Mouse (Mus musculus) left cerebral cortex, postnatal 10 days (tissue): ENCODE data around the gene Serinc5. TPM values are rescaled to one million over a fixed set of nuclear protein-coding genes. Genes with fewer than 3 reads are reported as not detected.

Source experiments
- DNase-seq, 2 experiments: peaks; one replicate each; pipeline ENCODE4 v3.0.0; 2021 to 2022; ENCODE audit warnings: low spot score in 2 of 2, mixed read lengths in 1 of 2; ENCODE audit errors: extremely low spot score in 1 of 2
- intact Hi-C: fragments of 180-260 bp; cut with DNase I; formaldehyde crosslinking; loops from one replicate; pipeline ENCODE4 v1.15.1; 2025
- total RNA-seq, 2 experiments: library from RNA; stranded (reverse); gene quantifications; 2 replicates each; pipeline ENCODE4 v1.2.3; 2021

Gene Serinc5
- total RNA-seq, 2 experiments from 2014 or later, result 48.0 to 55.7 TPM

DNA sequence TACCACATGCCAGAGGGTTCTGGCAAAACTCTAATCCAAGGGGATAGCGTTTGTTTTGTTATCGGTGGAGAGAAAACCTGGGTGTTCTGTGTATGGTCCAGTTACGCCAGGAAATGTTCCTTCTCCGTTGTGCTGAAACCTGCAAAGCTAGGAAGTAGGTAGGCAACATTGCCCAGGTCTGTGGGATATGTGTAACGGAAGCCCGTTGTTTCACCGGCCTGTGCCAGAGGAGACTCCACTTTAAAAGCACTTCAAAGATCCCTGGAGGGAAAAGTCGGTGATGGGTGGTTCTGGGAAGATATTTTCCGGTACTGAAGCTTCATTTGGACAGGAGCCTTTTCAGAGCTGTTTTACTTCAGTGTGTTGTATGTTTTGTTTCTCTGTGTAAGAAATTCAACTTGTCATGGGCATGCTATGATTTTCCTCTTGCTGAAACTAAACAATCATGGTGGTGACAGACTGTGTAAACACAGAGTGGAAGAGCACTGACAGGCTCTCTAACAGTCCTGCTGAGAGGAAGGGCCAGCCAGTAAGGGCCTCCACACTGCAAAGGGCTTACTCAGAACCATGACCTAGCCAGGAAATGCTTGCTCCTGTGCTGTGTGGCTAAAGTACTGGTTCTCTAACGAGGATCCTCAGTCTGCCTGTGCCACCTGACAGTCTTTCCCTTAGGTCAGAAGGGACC, 83.1 kb downstream of the Serinc5 start:
- intact Hi-C loops, result no loop called here
- no peak for DNase-seq

DNA sequence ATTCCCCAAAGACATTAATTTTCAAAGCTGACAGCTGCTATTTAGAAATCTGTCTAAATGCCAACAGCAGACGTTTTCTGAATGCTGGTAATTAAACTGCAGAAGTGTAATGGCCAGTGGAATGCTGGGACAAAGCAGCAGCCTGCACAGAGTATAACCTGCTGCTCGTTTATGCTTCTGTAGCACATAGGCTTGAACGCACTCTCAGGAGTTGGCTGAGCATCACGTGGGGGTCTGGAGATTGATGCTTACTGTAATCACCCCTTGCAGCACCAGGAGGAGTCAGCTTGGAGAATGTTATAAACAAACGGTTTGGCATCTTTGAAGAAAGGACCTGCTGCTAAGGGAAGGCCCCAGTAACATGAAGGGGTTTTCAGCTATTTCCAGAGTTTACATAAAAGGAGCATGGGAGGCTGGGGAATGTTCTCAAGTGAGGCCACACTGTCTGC, 85.6 kb downstream of the Serinc5 start:
- intact Hi-C loops, result no loop called here
- DNase-seq, result no peak

DNA sequence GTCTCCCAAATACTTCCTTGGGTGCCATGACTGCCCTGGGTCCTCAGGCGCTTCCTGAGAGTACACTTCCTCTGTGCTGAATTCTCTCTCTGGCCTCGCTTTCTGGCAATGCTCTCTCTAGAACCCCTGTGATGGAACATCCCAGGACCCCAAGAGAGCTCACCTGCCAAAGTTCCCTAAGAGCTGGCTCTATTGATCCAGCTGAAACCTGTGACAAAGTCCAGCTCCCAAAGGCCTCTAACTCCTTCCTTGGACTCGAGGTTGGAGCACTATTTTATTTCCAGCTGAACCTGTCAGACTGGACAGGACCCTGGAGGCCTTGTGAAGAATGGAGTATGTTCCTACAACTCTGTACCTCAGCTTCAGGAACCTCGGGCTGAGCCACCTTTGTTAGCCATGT, 86.2 kb downstream of the Serinc5 start:
- DNase-seq, result no peak
- intact Hi-C loops, result no loop called here

DNA sequence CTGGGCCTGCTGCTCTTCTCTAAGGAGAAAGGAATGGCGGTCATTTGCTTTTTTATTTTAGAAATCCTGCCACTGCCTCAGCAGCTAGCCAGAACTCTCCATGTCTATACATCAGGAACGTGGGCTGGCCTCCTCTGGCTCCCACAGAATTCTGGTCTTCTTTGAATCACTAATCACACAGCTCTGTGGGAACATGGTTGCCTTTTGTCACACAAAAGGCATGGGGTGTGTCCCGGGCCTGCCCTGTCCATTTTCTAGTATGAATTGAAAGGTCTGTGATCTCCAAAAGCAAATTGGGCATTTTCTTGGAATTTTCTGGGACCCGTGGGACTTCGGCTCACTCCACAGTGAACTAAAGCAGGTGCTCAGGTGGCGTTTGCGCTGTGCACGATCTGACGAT, 87.9 kb downstream of the Serinc5 start:
- no peak for DNase-seq
- intact Hi-C loops, result no loop called here

DNA sequence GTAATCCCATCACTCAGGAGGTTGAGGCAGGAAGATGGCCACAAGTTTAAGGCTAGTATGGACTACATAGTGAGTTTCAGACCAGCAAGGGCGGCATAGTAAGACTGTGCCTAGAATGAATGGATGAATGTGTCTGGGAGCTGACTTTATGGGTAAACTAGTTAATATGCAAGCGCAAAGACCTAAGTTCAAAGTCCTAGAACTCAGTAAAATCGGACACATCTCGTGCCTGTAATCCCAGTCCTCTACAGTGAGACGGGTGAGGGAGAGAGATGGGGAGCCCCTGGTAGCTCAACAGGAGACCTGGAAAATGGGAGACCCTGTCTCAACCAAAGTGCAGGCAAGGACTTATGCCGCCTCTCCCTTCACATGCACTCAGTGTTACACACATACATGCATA, 88.5 kb downstream of the Serinc5 start:
- DNase-seq, result no peak
- intact Hi-C loops, result no loop called here

DNA sequence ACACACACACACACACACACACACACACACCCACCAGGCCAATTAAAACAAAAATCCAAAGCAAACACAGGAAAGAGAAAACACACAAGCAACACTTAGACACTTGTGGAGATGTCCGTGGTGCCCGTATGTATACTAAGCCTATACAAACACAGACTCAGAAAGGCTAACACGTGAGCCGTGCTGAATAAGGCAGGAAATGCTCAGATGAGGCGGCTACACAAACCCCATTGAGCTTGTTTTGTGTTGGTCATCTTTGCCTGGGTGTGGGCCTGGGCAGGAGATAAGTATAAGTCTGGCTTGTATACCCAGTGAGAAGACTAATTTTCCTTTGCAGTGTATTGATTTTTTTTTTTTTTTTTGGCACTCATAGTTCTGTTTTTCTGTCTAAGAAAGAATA, 91.1 kb downstream of the Serinc5 start:
- intact Hi-C loops, result no loop called here
- no peak for DNase-seq

DNA sequence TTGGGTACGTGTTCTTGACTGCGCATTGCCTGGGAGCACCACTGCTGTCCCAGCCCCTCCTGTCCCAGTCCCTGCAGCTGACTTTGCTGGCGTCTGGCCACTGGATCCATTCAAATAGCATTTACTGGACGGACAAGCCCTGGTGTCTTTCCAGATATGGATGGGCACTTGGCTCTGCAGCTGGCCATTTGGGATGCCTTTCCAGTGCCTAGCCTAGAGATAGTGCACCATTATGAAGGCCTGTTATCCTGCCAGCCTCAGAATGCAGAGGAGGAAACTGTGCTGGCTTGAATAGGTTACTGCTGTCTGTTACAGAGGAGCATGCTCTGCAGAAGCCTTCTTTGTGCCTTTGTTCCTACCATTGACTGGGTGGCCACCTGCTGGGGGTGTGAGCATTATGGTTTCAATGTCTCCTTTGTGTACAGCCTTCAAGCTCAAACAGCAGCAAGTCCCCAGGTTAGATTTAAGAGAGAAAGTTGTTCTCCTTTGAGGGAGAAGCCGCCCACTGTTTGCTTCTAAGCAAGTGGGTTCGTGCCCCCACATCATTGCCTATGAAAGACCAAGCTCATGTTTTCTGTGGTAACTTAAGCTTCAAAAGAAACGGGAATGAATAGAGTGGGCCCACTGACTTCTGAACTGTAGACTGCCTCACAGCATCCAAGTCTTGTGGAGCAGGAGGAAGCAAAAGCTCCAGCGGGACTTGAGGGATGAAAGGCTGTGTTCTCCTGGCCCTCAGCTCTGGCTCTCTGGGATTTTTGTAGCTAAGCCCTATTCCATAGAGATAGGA, 92.5 kb downstream of the Serinc5 start:
- intact Hi-C loops, result no loop called here
- peak; percentile 67 to 72 for DNase-seq

DNA sequence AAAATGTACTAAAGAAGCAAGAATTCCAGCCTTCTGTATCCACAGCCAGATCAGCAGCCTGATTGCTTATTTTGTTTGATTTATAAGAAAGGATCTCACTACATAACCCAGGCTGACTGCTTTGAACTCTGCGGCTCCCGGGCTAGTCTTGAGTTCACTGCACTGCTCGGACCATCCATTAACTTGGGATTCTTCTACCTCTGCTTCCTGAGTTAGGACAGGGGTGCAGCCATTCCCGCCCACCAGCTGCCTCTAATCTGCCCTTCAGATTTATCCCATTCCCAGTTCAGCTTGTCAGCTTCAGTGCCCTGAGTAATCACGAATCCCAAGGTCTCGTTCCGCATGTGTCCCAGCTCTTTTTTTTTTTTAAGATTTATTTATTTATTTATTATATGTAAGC, 93.3 kb downstream of the Serinc5 start:
- no peak for DNase-seq
- intact Hi-C loops, result no loop called here

DNA sequence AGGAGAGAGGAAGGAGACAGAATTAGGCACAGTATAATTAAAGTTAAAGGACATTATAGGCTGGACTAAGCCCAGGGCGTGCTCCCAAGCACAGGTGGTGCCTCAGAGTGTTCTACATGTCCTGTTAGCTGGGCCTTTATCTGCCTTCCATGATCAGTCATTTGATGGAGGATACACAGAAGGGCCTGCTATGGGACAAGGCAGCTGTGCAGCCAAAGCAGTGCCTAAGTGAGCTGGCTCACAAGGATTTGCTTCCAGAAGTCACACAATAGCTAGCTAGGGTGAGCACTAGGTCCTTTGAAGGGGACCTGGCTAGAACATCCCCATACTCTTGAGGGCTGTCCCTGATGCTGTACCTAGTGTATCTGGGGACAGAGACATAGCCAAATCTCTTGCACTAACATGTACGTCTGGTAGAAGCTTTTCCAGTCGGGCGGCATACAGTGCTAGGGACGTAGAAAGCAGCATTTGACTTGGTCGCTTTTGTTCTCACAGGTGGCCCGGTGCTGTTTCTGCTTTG, 94.2 kb downstream of the Serinc5 start:
- no peak for DNase-seq
- intact Hi-C loops, result no loop called here

DNA sequence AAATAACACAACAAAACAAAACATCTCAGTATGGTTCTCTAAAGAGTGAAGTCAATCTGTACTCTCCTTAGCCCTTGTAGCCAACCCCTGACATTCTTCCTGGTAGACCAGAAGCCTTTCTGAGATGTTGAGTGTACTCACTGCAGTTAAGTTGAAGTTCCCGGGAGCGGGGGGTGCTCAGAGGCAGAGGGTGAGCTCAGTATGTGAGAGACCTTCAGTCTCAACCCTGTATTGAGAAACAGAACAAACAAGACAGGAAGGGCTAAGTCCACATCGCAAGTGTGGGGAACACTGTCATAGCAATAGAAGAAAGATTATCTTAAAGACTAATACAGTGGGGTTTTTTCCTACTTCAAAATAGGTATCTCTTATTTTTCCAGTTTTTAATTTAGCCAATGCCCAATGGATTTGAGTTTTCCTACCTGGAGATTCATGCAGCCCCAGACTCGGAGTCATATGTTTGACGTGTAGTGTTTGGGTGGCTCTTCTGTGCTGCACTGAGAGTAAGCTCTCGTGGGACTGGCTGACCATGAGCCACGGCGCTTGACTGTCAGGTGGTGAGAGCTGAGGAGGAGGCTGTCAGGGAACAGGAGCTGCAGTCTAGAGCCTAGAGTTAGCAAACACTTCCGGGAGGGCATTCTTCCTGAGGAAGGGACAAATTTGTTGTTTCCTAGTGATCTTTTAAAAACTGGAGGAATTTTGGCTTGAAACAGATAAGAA, 95.6 kb downstream of the Serinc5 start:
- intact Hi-C loops, result no loop called here
- no peak for DNase-seq

DNA sequence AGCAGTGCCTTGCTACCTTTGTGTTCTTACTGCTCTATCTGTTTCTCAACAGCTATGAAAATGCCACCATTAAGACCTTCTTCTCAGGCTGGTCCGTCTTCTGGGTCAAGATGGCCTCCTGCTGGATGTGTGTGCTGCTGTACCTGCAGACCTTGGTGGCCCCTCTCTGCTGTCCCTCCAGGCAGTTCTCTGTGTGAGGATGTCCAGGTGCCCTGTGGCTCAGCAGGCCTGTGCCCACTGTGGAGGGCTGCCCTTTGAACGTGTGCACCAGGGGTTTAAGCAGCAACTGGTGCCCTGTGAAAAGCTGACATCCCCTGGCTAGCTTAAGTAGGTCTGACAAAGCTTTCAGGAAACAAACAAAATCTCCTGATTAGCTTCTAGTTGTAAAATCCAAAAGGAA, 97.0 kb downstream of the Serinc5 start:
- intact Hi-C loops, result no loop called here
- no peak for DNase-seq

DNA sequence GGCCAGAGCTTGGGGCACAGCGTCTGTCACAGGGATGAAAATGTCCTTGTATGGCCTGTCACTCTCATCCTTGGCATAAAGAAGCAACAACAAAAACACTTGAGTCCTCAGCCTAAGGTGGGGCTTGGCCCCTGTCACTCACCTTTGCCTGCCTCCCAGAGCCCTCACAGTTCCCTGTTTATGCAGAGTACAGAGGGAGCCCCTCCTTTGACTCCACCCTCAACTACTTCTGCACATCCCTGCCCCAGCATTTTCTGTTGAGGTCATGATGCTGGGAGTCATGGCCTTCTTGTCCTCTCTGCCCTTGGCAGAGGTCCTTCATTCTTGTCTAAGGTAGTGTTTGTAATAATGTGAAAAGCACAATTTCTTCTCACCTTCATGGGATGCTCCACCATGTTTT, 97.6 kb downstream of the Serinc5 start:
- no peak for DNase-seq
- intact Hi-C loops, result no loop called here

DNA sequence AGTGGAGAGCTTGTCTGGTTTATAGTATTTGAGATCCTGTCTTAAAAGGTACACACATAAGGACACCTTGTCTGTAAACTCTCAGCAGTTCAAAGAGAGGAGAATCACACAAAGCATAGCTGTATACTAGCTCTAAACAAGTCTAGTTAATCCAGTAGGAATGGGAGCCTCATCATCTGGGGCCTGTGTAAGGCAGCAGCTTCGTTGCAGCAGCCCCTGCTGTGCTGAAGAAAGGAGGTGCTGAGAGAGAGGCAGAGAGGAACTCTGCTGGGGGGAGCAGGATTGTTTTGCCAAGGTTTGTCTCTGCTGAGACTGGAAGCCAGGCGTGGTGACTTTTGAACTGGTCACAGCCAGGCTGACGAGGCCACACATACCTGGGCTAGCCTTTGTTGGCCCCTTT, 98.6 kb downstream of the Serinc5 start:
- no peak for DNase-seq
- intact Hi-C loops, result no loop called here

DNA sequence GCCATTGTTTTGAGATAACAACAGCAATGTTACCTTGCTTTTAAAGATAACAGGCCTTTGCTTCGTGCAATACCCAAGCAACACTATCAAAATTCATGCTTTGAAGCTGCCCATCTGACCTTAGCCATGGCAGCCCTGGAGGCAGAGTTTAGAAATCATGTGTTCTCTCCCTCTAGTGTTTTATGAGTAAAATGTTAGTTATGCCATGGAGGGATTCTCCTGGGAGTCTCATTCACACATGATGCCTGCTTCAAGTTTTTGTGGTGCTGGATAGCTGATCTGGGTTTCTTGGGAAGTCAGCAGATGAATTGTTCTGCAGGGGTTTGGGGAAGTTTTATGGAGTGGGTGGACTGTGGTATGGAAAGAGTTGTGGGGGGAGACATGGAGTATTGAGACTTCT, 99.5 kb downstream of the Serinc5 start:
- intact Hi-C loops, result no loop called here
- no peak for DNase-seq

DNA sequence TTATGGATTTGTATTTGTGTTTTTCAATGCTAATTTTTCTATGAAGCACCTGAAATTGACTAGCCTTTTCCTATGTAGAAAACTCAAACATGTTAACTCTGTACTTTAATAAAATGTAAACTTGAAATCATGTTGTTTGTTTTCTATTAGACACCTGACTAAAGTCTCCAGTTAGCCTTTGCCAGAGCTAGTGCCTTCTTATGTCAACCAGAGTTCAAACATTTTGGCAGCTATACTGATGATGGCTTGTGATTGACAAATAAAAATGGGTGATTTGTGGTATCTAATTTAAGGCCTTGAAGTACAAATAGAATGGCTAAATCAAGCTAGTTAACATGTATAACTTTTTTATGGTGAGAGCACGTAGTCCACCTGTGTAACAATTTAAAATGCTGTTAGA, 100.9 kb downstream of the Serinc5 start:
- no peak for DNase-seq
- intact Hi-C loops, result no loop called here

DNA sequence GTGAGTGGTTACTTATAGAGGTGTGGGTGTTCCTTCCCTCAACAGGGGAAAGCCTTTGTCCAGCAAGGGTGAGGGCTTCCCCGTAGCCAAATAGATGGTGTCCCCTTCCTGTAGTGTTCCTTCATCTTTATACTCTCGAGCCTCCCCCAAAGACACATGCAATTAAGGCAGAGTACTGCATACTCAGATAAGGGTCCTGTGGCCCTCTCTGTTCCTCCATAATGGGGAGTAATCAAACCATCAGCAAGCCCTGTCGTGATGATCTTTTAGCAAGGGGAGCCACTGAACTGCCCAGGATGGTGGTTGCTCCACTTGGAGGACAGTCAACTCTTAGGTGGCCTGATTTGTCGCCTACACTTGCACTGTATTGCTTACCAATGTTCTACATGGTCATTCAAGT, 101.7 kb downstream of the Serinc5 start:
- intact Hi-C loops, result no loop called here
- DNase-seq, result no peak

DNA sequence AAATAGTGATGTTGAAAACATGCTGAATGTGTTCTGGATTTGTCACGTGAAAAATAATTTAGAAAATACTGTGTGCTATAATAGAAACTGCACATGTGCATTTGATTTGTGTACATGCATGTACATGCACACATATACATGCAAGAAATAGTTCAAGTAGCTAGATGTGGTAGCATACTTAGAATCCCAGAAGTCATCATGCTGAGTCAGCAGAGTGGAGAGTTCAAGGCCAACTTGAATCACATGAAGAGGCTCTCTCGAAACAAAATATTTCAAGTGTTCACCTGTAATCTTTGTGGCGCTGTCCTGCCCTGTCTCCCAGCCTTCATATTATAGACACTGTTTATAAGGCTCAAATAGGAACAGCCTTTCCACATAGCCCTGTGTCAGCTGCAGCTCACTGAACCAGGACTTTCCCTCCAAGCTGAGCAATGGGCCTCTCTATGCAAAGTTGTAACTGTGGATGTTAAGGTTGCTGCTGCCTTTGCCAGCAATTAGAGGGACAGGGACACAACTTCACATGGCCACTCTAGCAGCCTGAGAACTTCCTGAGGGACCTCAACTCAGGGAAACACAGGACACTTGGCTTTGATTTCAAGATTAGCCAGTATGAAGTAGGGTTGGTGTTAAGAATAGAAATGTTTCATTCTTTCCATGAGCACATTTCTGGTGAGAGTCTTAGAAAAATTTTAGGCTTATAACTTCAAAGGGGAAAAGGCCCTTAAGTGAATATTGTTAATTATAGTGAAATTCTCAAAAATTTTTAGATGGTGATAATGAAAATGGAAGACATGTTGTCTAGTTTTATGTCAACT, 107.2 kb downstream of the Serinc5 start:
- intact Hi-C loops, result no loop called here
- no peak for DNase-seq

DNA sequence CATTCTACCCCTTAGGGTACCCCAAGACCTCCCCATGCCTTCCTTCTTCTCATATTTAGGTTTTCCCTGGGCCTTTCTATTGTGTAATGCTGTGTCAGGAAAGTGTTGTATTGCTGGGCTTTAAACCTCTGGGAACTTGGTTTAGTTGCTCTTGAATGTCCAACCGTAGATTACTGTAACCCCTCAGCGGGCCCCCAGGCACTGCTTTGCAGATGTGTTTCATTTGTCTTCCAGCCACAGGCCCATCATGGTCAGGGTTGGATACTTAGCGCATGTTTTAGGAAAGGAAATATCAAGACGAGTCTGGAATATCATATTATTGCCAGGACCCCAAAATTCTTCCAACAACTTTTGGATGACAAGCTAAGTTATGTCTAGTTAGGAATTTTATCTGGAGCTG, 110.1 kb downstream of the Serinc5 start:
- intact Hi-C loops, result no loop called here

DNA sequence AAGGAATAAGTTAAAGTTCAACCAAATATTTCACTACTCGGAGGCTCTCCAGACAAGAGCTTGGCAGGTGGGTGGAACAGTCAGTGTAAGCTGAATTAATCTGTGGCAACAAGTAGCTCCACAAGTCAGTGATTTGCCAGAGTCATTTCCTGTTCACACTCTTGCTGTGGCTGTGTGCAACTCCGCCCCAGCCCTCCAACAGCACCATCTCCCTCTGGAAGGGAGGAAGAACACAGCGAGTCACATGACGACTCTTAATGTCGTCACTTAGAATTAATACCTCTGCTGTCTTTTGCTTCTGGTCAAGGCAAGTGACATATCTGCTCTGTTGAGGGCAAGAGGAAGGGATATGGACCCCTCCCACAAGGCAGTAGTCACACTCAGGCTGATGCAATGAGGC, 111.5 kb downstream of the Serinc5 start:
- intact Hi-C loops, result no loop called here
- DNase-seq, result no peak

More for the DNA sequence above, 110.1 kb downstream of the Serinc5 start:
- DNase-seq, result no peak
